Mouse (Mus musculus) forebrain, embryonic 16.5 days (tissue): Measurements from ENCODE around the gene Zc3h7a. TPM values are rescaled to one million over a fixed set of nuclear protein-coding genes. Genes with fewer than 3 reads are reported as not detected.

Experiments
- ATAC-seq: fragments of 200-750 bp; cut with Nextera tagmentation; 2 replicates; pipeline ENCODE4 v1.8.0; 2017; ENCODE audit warnings: mild to moderate bottlenecking, moderate library complexity
- H3K27ac ChIP-seq: fragments of 300-500 bp; sonication (generic); 2 replicates; pipeline ENCODE4 v1.5.1; 2014; ENCODE audit warnings: low read length, control low read depth
- H3K27me3 ChIP-seq: fragments of 300-500 bp; sonication (generic); replicated peaks from 2 replicates; pipeline ENCODE4 v1.6.1; 2014; ENCODE audit warnings: low read length; ENCODE audit not compliant: control insufficient read depth, insufficient read depth
- H3K36me3 ChIP-seq: fragments of 300-500 bp; sonication (generic); 2 replicates; pipeline ENCODE4 v1.6.1; 2014; ENCODE audit not compliant: control insufficient read depth, insufficient read depth
- H3K4me1 ChIP-seq: fragments of 300-500 bp; sonication (generic); replicated peaks from 2 replicates; pipeline ENCODE4 v1.6.1; 2014; ENCODE audit warnings: low read length; ENCODE audit not compliant: control insufficient read depth, insufficient read depth
- H3K4me2 ChIP-seq: fragments of 300-500 bp; sonication (generic); 2 replicates; pipeline ENCODE4 v1.6.1; 2014; ENCODE audit warnings: mild to moderate bottlenecking, low read length, control low read depth
- H3K4me3 ChIP-seq: fragments of 300-500 bp; sonication (generic); replicated peaks from 2 replicates; pipeline ENCODE4 v1.5.1; 2014; ENCODE audit warnings: mild to moderate bottlenecking, low read length, control low read depth
- H3K9ac ChIP-seq: fragments of 300-500 bp; sonication (generic); replicated peaks from 2 replicates; pipeline ENCODE4 v1.6.1; 2014; ENCODE audit warnings: low read depth, low read length, control low read depth
- H3K9me3 ChIP-seq: fragments of 300-500 bp; sonication (generic); 2 replicates; pipeline ENCODE4 v1.6.1; 2016; ENCODE audit warnings: low read length; ENCODE audit not compliant: control insufficient read depth
- WGBS: fragments of 180-500 bp; shearing (Covaris S2); extraction: QIAGEN DNeasy Blood & Tissue Kit; methylation state at CpG from one replicate; pipeline ENCODE4 v1.1.7; 2014; 5-methylcytosine and 5-hydroxymethylcytosine counted together
- polyA plus RNA-seq: library from polyadenylated mRNA; unstranded; fragments of >200 nt; fragmentation: Nextera tagmentation; extraction: Ambion mirVana; gene quantifications from 2 replicates; pipeline ENCODE4 v1.2.1, GENCODE M21; 2015

Zc3h7a gene
- polyA plus RNA-seq, 1 experiment from 2014 or later = 89.3 TPM

DNA sequence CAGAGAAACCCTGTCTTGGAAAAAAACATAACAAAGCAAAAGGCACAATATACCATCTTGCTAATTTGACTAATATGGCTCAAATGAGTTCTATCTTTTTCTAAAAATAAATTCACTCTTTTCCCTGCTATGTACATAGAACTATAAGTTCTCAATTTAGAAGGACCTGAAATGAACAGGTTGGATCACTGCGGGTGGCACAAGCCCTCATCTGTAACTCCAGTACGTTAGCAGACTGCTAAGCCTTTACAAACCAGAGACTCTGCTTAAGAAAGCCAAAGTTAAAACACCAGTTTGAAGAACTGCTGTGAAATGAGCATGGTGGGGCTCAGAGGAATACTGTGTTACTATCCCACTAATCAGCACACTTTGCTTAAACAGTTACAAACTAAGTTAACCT, 50.8 kb downstream of the Zc3h7a start:
- Histone ChIP-seq H3K27me3 (no peaks in the 10 kb centered on the region), H3K9ac (no peak overlapping the region), H3K27ac (no peak overlapping the region), H3K9me3 (no peaks in the 10 kb centered on the region), H3K4me3 (no peak overlapping the region), H3K4me2 (no peak overlapping the region), H3K36me3 (0 out of 2 replicates have a peak, but pooled peaks cover 6% of the 10 kb centered on the region), H3K4me1 (no peaks in the 10 kb centered on the region)
- ATAC-seq = no peak
- 94% methylated on average over 2 of the region's 2 CpGs for WGBS

DNA sequence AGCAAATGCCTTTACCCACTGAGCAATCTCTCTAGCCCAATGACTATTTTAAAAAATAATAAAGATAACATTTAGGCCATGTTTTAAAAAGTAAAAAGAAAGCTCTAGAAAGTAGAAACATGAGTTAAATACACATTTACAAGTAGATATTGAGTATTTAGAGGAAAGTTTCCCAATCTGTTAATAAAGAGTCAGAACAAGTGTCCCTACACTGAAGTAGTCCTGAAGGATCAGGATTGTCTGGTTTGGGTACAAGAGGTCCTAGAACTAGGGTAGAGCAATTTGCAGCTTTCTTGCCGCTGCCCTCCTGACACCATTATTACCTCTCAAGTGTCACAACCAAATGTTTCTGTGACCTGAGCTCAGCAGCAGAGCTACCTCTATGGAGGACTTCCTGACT, 52.1 kb downstream of the Zc3h7a start:
- H3K27me3 ChIP-seq = no peaks in the 10 kb centered on the region
- no peak overlapping the region for H3K4me3 ChIP-seq
- 100% methylated on average over 1 of the region's 1 CpGs for WGBS
- H3K36me3 ChIP-seq = 0 out of 2 replicates have a peak, but pooled peaks cover 6% of the 10 kb centered on the region
- no peak overlapping the region for H3K9ac ChIP-seq
- ATAC-seq = no peak
- H3K27ac ChIP-seq = no peak overlapping the region
- H3K4me2 ChIP-seq = no peak overlapping the region
- H3K4me1 ChIP-seq = no peaks in the 10 kb centered on the region
- H3K9me3 ChIP-seq = no peaks in the 10 kb centered on the region

DNA sequence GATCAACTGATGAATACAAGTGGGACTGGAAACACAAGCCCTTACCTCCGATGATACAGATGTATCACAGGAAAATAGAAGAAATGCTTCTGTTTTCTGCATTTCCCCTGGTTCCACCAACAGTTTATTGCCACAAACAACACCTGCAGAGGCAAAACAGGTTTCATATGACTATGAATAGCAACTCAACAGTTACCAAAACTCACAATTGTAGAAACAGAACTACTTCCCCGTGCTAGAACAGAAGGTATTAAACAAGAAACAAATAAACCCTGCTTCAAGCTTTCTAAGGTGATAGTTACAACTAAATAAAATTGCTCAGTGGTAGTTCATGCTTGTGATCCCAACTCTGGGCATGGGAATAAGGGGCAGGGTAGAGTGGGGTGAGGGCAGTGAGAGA, 53.6 kb downstream of the Zc3h7a start:
- H3K36me3 ChIP-seq = 0 out of 2 replicates have a peak, but pooled peaks cover 6% of the 10 kb centered on the region

DNA sequence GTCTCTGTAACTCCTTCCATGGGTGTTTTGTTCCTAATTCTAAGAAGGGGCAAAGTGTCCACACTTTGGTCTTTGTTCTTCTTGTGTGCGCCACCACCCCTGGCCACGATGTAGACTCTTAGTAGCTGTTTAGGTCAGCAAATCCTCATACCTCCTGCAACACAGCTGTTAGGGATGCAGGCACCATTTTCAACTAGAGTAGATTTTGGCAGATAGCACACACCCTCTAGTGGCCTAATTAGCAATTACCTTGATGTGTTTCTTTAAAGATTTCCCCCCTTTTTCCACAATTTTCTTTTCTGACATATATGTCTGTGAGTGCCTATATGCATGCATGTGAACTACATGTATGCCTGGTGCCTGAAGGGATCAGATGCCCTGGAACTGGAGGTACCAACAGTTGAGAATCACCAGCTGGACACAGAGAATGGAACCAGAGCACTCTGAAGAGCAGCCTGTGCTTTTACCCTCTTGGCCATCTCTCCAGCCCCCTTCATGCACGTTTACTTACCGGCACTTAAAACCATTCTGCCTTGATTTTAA, 66.9 kb downstream of the Zc3h7a start:
- peak; percentile 50; the same call in 1 of the 2 replicates for ATAC-seq
- H3K9ac ChIP-seq = no peak overlapping the region
- H3K27me3 ChIP-seq = no peaks in the 10 kb centered on the region
- H3K9me3 ChIP-seq = no peaks in the 10 kb centered on the region
- no peak overlapping the region for H3K4me2 ChIP-seq
- H3K4me3 ChIP-seq = no peak overlapping the region
- no peaks in the 10 kb centered on the region for H3K36me3 ChIP-seq
- H3K27ac ChIP-seq = no peak overlapping the region
- H3K4me1 ChIP-seq = no peaks in the 10 kb centered on the region
- WGBS = 64% methylated on average over 4 of the region's 4 CpGs

More for the DNA sequence above, 53.6 kb downstream of the Zc3h7a start:
- H3K4me2 ChIP-seq = no peak overlapping the region
- 93% methylated on average over 2 of the region's 2 CpGs for WGBS
- H3K9me3 ChIP-seq = no peaks in the 10 kb centered on the region
- no peak overlapping the region for H3K27ac ChIP-seq
- H3K27me3 ChIP-seq = no peaks in the 10 kb centered on the region
- H3K9ac ChIP-seq = no peak overlapping the region
- no peak for ATAC-seq
- H3K4me3 ChIP-seq = no peak overlapping the region
- H3K4me1 ChIP-seq = no peaks in the 10 kb centered on the region

DNA sequence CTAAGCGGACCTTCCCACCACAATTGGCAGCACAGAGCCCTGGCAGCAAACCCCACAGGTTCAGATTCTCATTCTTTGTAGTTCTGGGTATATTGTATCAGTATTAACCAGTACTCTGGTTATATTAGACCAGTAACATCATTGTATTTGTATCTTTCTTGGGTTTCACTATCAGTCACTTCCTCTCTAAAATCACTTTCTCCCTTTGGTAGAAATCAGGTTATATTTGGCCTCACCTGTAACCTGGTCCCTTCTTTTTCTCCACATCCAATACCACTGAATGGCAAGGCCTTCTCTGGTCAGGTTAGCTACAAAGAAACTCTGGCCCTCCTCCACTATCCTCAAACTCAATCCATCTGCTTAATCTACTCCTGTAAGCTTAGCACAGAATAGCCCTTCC, 71.3 kb downstream of the Zc3h7a start:
- no peak overlapping the region for H3K4me3 ChIP-seq
- no peaks in the 10 kb centered on the region for H3K27me3 ChIP-seq
- no peaks in the 10 kb centered on the region for H3K4me1 ChIP-seq
- peaks cover 2% of the 10 kb centered on the region; the same call in 1 of the 2 replicates for H3K36me3 ChIP-seq
- WGBS = 82% methylated on average over 1 of the region's 1 CpGs
- no peaks in the 10 kb centered on the region for H3K9me3 ChIP-seq
- no peak overlapping the region for H3K27ac ChIP-seq
- H3K9ac ChIP-seq = no peak overlapping the region
- ATAC-seq = no peak
- H3K4me2 ChIP-seq = no peak overlapping the region

DNA sequence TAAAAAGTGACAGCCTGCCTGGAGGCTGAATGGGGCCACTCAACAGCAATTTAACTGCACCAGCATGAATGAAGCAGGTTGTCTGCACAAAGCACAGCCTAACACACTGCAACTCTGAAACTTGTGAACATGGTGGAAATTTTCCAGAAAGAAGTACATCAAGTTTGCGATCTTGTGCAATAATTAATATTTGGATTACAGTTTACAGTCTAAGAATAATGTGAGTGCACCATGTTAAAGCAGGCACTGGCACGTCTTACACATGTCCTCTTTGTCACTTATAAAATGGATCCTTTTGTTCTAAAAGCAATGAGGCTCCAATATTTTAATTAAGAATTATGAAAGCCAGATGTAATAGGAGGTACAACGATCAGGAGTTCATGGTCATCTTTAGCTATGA, 78.9 kb downstream of the Zc3h7a start:
- Histone ChIP-seq H3K4me1 (no peaks in the 10 kb centered on the region), H3K27me3 (no peaks in the 10 kb centered on the region), H3K9ac (no peak overlapping the region), H3K27ac (no peak overlapping the region), H3K4me2 (no peak overlapping the region), H3K36me3 (no peaks in the 10 kb centered on the region), H3K4me3 (no peak overlapping the region), H3K9me3 (no peaks in the 10 kb centered on the region)
- 71% methylated on average over 3 of the region's 3 CpGs for WGBS
- no peak for ATAC-seq

DNA sequence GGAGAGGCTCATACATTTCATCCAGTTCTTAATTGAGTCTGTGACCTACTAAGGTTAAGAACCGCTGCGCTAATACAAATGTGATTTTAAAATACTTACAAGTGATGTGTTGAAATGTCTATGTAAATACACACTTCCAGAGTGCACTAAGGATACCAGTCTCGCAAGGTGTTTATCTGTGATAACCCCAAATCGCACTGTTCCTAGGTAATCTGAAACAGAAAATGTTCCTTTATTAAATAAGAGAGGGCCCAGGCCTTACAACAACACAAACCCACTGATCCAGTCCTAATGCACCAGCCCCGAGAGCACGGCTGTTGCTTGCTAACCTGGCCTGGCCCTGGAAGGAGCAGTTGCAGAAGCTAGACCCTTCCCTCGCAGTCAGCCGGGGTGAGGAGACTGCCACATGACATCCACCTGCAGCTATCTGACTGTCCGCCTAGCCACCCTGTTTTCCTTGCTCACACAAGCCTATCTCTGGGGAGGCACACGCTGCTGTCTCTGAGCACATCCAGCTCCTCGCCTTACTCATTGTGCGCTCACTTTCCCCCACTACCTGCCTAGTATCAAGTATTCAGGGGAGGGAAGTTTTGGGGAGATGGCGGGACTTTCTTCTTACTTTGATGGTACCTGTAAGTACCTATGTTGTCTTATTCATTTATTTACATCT, 82.3 kb downstream of the Zc3h7a start:
- no peaks in the 10 kb centered on the region for H3K27me3 ChIP-seq
- 92% methylated on average over 13 of the region's 13 CpGs for WGBS
- H3K27ac ChIP-seq = no peak overlapping the region
- H3K36me3 ChIP-seq = peaks cover 7% of the 10 kb centered on the region
- no peaks in the 10 kb centered on the region for H3K9me3 ChIP-seq
- H3K4me3 ChIP-seq = no peak overlapping the region
- H3K4me2 ChIP-seq = no peak overlapping the region
- no peak for ATAC-seq
- no peaks in the 10 kb centered on the region for H3K4me1 ChIP-seq
- no peak overlapping the region for H3K9ac ChIP-seq

DNA sequence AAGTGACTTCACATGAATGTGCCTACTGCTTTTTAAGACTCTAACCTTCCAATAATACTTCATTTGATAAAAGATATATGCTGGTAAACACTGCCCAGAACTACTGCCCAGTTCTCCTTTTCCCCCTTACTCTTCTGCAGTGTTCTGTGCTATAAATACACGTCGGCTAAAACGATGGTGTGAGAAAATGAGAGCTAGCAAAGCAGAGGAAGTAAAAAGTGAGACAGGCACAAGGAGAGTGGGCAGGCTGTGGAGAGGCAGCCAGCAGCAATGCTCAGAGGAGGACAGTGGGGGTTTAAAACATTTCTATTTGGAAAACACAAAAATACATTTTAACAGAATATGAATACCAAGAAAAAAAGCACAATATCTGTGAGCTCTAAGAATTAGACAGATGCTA, 83.7 kb downstream of the Zc3h7a start:
- peaks cover 11% of the 10 kb centered on the region for H3K36me3 ChIP-seq
- ATAC-seq = no peak
- WGBS = 88% methylated on average over 3 of the region's 3 CpGs

DNA sequence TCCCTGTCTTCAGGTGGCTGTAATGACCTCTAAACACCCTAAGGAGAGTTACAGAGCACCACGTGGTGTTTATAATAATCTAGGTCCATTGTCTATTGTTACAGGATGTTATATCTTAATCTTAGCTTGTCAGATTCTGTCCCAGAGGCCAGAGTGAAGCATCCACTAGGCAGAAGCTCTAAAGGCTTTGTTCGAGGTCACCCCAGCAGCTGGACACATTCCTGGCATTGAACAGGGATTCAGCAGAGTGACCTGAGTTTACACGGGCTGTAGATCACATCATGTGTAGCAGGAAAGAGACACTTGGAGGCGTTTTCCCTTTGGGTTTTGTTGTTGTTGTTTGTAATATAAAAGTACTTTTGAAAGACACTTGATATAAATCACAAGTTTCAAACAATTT, 84.1 kb downstream of the Zc3h7a start:
- Histone ChIP-seq H3K4me1 (peaks cover 6% of the 10 kb centered on the region; the same call in 1 of the 2 replicates), H3K9me3 (no peaks in the 10 kb centered on the region), H3K27me3 (no peaks in the 10 kb centered on the region), H3K4me3 (no peak overlapping the region), H3K9ac (no peak overlapping the region), H3K4me2 (no peak overlapping the region), H3K27ac (no peak overlapping the region), H3K36me3 (peaks cover 11% of the 10 kb centered on the region)
- WGBS = 85% methylated on average over 4 of the region's 4 CpGs
- ATAC-seq = no peak

More for the DNA sequence above, 83.7 kb downstream of the Zc3h7a start:
- H3K9me3 ChIP-seq = no peaks in the 10 kb centered on the region
- no peak overlapping the region for H3K4me2 ChIP-seq
- no peak overlapping the region for H3K27ac ChIP-seq
- peaks cover under 1% of the 10 kb centered on the region; the same call in 1 of the 2 replicates for H3K4me1 ChIP-seq
- H3K27me3 ChIP-seq = no peaks in the 10 kb centered on the region
- no peak overlapping the region for H3K9ac ChIP-seq
- no peak overlapping the region for H3K4me3 ChIP-seq
